Mouse (Mus musculus) embryonic facial prominence, embryonic 11.5 days (tissue): ENCODE results near the gene Slc35a2. TPM values are rescaled to one million over a fixed set of nuclear protein-coding genes. Genes with fewer than 3 reads are reported as not detected.
"Not testable (repeated sequence)": the region's sequence is repeated elsewhere in the genome, so short reads cannot be mapped to it uniquely, and the experiment has no call there.

Experiments used
- ATAC-seq: fragments of 200-750 bp; cut with Nextera tagmentation; replicated peaks from 2 replicates; pipeline ENCODE4 v1.8.0; 2017; ENCODE audit warnings: low read depth; ENCODE audit not compliant: insufficient number of reproducible peaks, low FRiP score, low TSS enrichment
- DNase-seq: peaks from one replicate; pipeline ENCODE4 v3.0.0-alpha.2; 2015; ENCODE audit warnings: low spot score
- H3K27ac ChIP-seq: fragments of 300-500 bp; sonication (generic); replicated peaks from 2 replicates; pipeline ENCODE4 v1.5.1; 2014; ENCODE audit warnings: mild to moderate bottlenecking, low read depth, low read length, control low read depth
- H3K27me3 ChIP-seq: fragments of 300-500 bp; sonication (generic); 2 replicates; pipeline ENCODE4 v1.6.1; 2014; ENCODE audit warnings: mild to moderate bottlenecking, low read length, moderate library complexity, mixed read lengths; ENCODE audit not compliant: control insufficient read depth, insufficient read depth
- H3K36me3 ChIP-seq: fragments of 300-500 bp; sonication (generic); replicated peaks from 2 replicates; pipeline ENCODE4 v1.6.1; 2014; ENCODE audit warnings: low read depth, mild to moderate bottlenecking, low read length, moderate library complexity, mixed read lengths; ENCODE audit not compliant: control insufficient read depth, insufficient read depth
- H3K4me1 ChIP-seq: fragments of 300-500 bp; sonication (generic); 2 replicates; pipeline ENCODE4 v1.6.1; 2014; ENCODE audit warnings: low read length, mixed read lengths; ENCODE audit not compliant: control insufficient read depth, insufficient read depth
- H3K4me2 ChIP-seq: fragments of 300-500 bp; sonication (generic); 2 replicates; pipeline ENCODE4 v1.6.1; 2014; ENCODE audit warnings: low read depth, mild to moderate bottlenecking, control low read depth, low read length, moderate library complexity
- H3K4me3 ChIP-seq: fragments of 300-500 bp; sonication (generic); 2 replicates; pipeline ENCODE4 v1.5.1; 2014; ENCODE audit warnings: low read depth, low read length, control low read depth
- H3K9ac ChIP-seq: fragments of 300-500 bp; sonication (generic); replicated peaks from 2 replicates; pipeline ENCODE4 v1.6.1; 2014; ENCODE audit warnings: mild to moderate bottlenecking, control low read depth, low read length
- H3K9me3 ChIP-seq: fragments of 300-500 bp; sonication (generic); replicated peaks from 2 replicates; pipeline ENCODE4 v1.6.1; 2016; ENCODE audit warnings: mild to moderate bottlenecking, low read length, inconsistent platforms, mixed read lengths; ENCODE audit not compliant: control insufficient read depth
- WGBS: fragments of 180-500 bp; shearing (Covaris S2); extraction: QIAGEN DNeasy Blood & Tissue Kit; methylation state at CpG from one replicate; pipeline ENCODE4 v1.1.7; 2014; 5-methylcytosine and 5-hydroxymethylcytosine counted together
- polyA plus RNA-seq: library from polyadenylated mRNA; unstranded; fragments of >200 nt; fragmentation: Nextera tagmentation; extraction: Ambion mirVana; gene quantifications from 2 replicates; pipeline ENCODE4 v1.2.1, GENCODE M21; 2014

The Slc35a2 gene
- polyA plus RNA-seq, 1 experiment from 2014 or later = 6.8 TPM

- no peak for DNase-seq
- no peak overlapping the region for H3K27ac ChIP-seq
- no peaks in the 10 kb centered on the region for H3K27me3 ChIP-seq
- WGBS = 62% methylated on average over 6 of the region's 6 CpGs
- no peak overlapping the region for H3K4me3 ChIP-seq
- H3K4me1 ChIP-seq = no peaks in the 10 kb centered on the region
- H3K36me3 ChIP-seq = no peaks in the 10 kb centered on the region
- no peaks in the 10 kb centered on the region for H3K9me3 ChIP-seq
- no peak for ATAC-seq
- H3K4me2 ChIP-seq = no peak overlapping the region
- no peak overlapping the region for H3K9ac ChIP-seq
Measured at GRCm38 (mm10) chrX:7910473-7910872, 26.6 kb downstream of the Slc35a2 start.

GRCm38 (mm10) chrX:7915669-7916068 lies 31.8 kb downstream of the Slc35a2 start:
- not testable (repeated sequence) for H3K27me3 ChIP-seq, H3K4me3 ChIP-seq, H3K4me1 ChIP-seq, H3K9ac ChIP-seq, H3K4me2 ChIP-seq, DNase-seq, ATAC-seq, H3K9me3 ChIP-seq, H3K36me3 ChIP-seq, H3K27ac ChIP-seq
- WGBS = 25% methylated on average over 3 of the region's 3 CpGs

GRCm38 (mm10) chrX:7917960-7918359 lies 34.1 kb downstream of the Slc35a2 start:
- DNase-seq, H3K4me1 ChIP-seq, H3K4me2 ChIP-seq, ATAC-seq, H3K9ac ChIP-seq, H3K36me3 ChIP-seq, H3K4me3 ChIP-seq, H3K9me3 ChIP-seq, H3K27ac ChIP-seq: not testable (repeated sequence)
- peaks cover 21% of the 10 kb centered on the region for H3K27me3 ChIP-seq
- WGBS = 67% methylated on average over 6 of the region's 6 CpGs

GRCm38 (mm10) chrX:7919601-7920383 lies 36.0 kb downstream of the Slc35a2 start, which contains the start of gene Pcsk1n:
Gene Pcsk1n, plus strand, starts transcription at chrX:7919822.
- Histone ChIP-seq H3K9ac (no peak within 1 kb of the TSS), H3K4me2 (peak within 1 kb of the TSS; percentile 40), H3K27ac (no peak within 1 kb of the TSS), H3K4me3 (peak within 1 kb of the TSS; percentile 25), H3K4me1 (no peaks in the 10 kb centered on the region), H3K27me3 (peaks cover 29% of the 10 kb centered on the region), H3K36me3 (no peaks in the 10 kb centered on the region), H3K9me3 (no peaks in the 10 kb centered on the region)
- DNase-seq (peak; percentile 43), ATAC-seq (peak; percentile 78)
- WGBS = 13% methylated on average over 27 of the region's 40 CpGs

- DNase-seq (no peak), ATAC-seq (0 out of 2 replicates have a peak, but pooled peaks have one; percentile 31)
- 16% methylated on average over 36 of the region's 48 CpGs for WGBS
- peak overlapping the region; percentile 43 for H3K4me2 ChIP-seq
- no peaks in the 10 kb centered on the region for H3K9me3 ChIP-seq
- H3K27me3 ChIP-seq = peaks cover 29% of the 10 kb centered on the region
- H3K27ac ChIP-seq = no peak overlapping the region
- no peaks in the 10 kb centered on the region for H3K4me1 ChIP-seq
- H3K36me3 ChIP-seq = no peaks in the 10 kb centered on the region
- H3K9ac ChIP-seq = 0 out of 2 replicates have a peak overlapping the region, but pooled peaks have one; percentile 4
- H3K4me3 ChIP-seq = peak overlapping the region; percentile 19
Measured at GRCm38 (mm10) chrX:7922032-7922431, 38.2 kb downstream of the Slc35a2 start.

GRCm38 (mm10) chrX:7926266-7926665 lies 42.4 kb downstream of the Slc35a2 start:
- WGBS = 73% methylated on average over 6 of the region's 6 CpGs
- Histone ChIP-seq H3K36me3 (no peaks in the 10 kb centered on the region), H3K4me2 (no peak overlapping the region), H3K27ac (no peak overlapping the region), H3K27me3 (peaks cover 26% of the 10 kb centered on the region), H3K9me3 (no peaks in the 10 kb centered on the region), H3K4me1 (no peaks in the 10 kb centered on the region), H3K4me3 (no peak overlapping the region), H3K9ac (no peak overlapping the region)
- no peak for ATAC-seq
- DNase-seq = no peak

- H3K9me3 ChIP-seq = no peaks in the 10 kb centered on the region
- H3K4me3 ChIP-seq = no peak overlapping the region
- no peaks in the 10 kb centered on the region for H3K4me1 ChIP-seq
- 17% methylated on average over 10 of the region's 10 CpGs for WGBS
- H3K27ac ChIP-seq = no peak overlapping the region
- ATAC-seq (no peak), DNase-seq (no peak)
- no peak overlapping the region for H3K4me2 ChIP-seq
- no peaks in the 10 kb centered on the region for H3K36me3 ChIP-seq
- peaks cover 18% of the 10 kb centered on the region for H3K27me3 ChIP-seq
- no peak overlapping the region for H3K9ac ChIP-seq
Measured at GRCm38 (mm10) chrX:7927116-7927515, 43.3 kb downstream of the Slc35a2 start.

GRCm38 (mm10) chrX:7928270-7928790 lies 44.5 kb downstream of the Slc35a2 start, which contains the start of gene Eras:
Gene Eras, minus strand, starts transcription at chrX:7928607.
- no peak for DNase-seq
- Histone ChIP-seq H3K36me3 (no peaks in the 10 kb centered on the region), H3K9me3 (no peaks in the 10 kb centered on the region), H3K27me3 (peaks cover 7% of the 10 kb centered on the region), H3K9ac (no peak within 1 kb of the TSS), H3K4me1 (no peaks in the 10 kb centered on the region), H3K4me2 (no peak within 1 kb of the TSS), H3K4me3 (no peak within 1 kb of the TSS), H3K27ac (no peak within 1 kb of the TSS)
- 18% methylated on average over 19 of the region's 19 CpGs for WGBS
- no peak for ATAC-seq
